Mouse (Mus musculus): ENCODE measurements around the gene Pard3b.

- TF ChIP-seq CTCF (IDR thresholded peaks at IDR 0.05; ENCODE audit: low read depth, low read length): no peak
- no peak for TF ChIP-seq EP300 (IDR thresholded peaks at IDR 0.05; ENCODE audit: insufficient read depth, low read depth, low read length)
These were observed 959.3 kb downstream of the Pard3b start for GRCm38 (mm10) chr1:62597751-62598400.

Measured in ES-Bruce4 (cell line).